Mouse (Mus musculus) lung, postnatal 36 days (tissue): ENCODE measurements around the gene Chpt1.

Experiments used
- DNase-seq: peaks from one replicate; pipeline ENCODE4 v3.0.0; 2022; ENCODE audit warnings: mixed read lengths

The Chpt1 gene

GRCm38 (mm10) chr10:88404220-88404619, 99.7 kb downstream of the Chpt1 start:
- no peak for DNase-seq

GRCm38 (mm10) chr10:88403021-88403420, 100.9 kb downstream of the Chpt1 start:
- DNase-seq, result no peak
